Mouse (Mus musculus) stomach, embryonic 14.5 days (tissue): ENCODE data around the gene Olfr545. TPM values are rescaled to one million over a fixed set of nuclear protein-coding genes. Genes with fewer than 3 reads are reported as not detected.

ENCODE experiments used
- ATAC-seq: fragments of 200-750 bp; cut with Nextera tagmentation; 2 replicates; pipeline ENCODE4 v1.8.0; 2017; ENCODE audit warnings: low read depth, moderate TSS enrichment; ENCODE audit not compliant: insufficient number of reproducible peaks, insufficient read depth, low FRiP score
- H3K27ac ChIP-seq: fragments of 300-500 bp; sonication (generic); 2 replicates; pipeline ENCODE4 v1.5.1; 2014; ENCODE audit warnings: mild to moderate bottlenecking, low read length, moderate library complexity, mixed read lengths
- H3K27me3 ChIP-seq: fragments of 300-500 bp; sonication (generic); 2 replicates; pipeline ENCODE4 v1.6.1; 2014; ENCODE audit warnings: low read length, control low read depth, mixed read lengths; ENCODE audit not compliant: control insufficient read depth, insufficient read depth
- H3K36me3 ChIP-seq: fragments of 300-500 bp; sonication (generic); 2 replicates; pipeline ENCODE4 v1.6.1; 2014; ENCODE audit warnings: mild to moderate bottlenecking, control low read depth, low read length, moderate library complexity, mixed read lengths; ENCODE audit not compliant: control insufficient read depth, insufficient read depth
- H3K4me1 ChIP-seq: fragments of 300-500 bp; sonication (generic); 2 replicates; pipeline ENCODE4 v1.6.1; 2014; ENCODE audit warnings: low read length, control low read depth, mixed read lengths; ENCODE audit not compliant: control insufficient read depth, insufficient read depth
- H3K4me2 ChIP-seq: fragments of 300-500 bp; sonication (generic); replicated peaks from 2 replicates; pipeline ENCODE4 v1.6.1; 2014; ENCODE audit warnings: low read depth, low read length, control low read depth
- H3K4me3 ChIP-seq: fragments of 300-500 bp; sonication (generic); 2 replicates; pipeline ENCODE4 v1.5.1; 2014; ENCODE audit warnings: low read depth, low read length, control low read depth
- H3K9ac ChIP-seq: fragments of 300-500 bp; sonication (generic); replicated peaks from 2 replicates; pipeline ENCODE4 v1.6.1; 2014; ENCODE audit warnings: low read depth, mild to moderate bottlenecking, control low read depth, low read length, moderate library complexity, mixed read lengths
- H3K9me3 ChIP-seq: fragments of 300-500 bp; sonication (generic); 2 replicates; pipeline ENCODE4 v1.6.1; 2016; ENCODE audit warnings: low read depth, low read length, control low read depth; ENCODE audit not compliant: control insufficient read depth
- WGBS: fragments of 180-500 bp; shearing (Covaris S2); extraction: QIAGEN DNeasy Blood & Tissue Kit; methylation state at CpG from one replicate; pipeline ENCODE4 v1.1.7; 2014; 5-methylcytosine and 5-hydroxymethylcytosine counted together
- polyA plus RNA-seq: library from polyadenylated mRNA; unstranded; fragments of >200 nt; fragmentation: Nextera tagmentation; extraction: Ambion mirVana; gene quantifications from 2 replicates; pipeline ENCODE4 v1.2.1, GENCODE M21; 2014

Gene Olfr545
- 0.09 TPM in 1 of 2 replicates, not detected in the other for polyA plus RNA-seq

GRCm38 (mm10) chr7:102499473-102499872, at the start of gene Olfr545:
Olfr545 (minus strand) TSS chr7:102499573.
- WGBS = 60% methylated on average over 3 of the region's 3 CpGs

DNA sequence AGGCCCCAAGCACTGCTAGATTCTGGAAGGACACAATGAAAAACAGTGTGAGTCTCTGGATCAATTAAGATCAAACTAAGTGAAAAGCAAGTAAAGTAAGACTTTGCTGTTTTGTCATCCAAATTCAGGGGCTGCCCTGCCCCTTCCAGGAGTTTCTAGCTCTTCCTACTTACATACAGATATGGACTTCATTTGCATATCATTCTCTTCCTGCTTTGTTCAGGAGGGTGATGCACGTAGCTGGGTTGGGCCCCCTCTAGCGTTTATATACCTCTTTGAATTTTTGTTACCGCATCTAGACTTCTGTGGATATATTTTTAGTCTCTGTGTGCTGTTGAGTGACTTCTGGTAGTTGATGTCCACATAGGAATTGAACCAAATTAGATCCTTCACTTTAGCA, 41.9 kb upstream of the Olfr545 start:
- Histone ChIP-seq H3K4me3 (no peak overlapping the region), H3K36me3 (no peaks in the 10 kb centered on the region), H3K9me3 (no peaks in the 10 kb centered on the region), H3K4me2 (no peak overlapping the region), H3K4me1 (no peaks in the 10 kb centered on the region), H3K9ac (no peak overlapping the region), H3K27ac (no peak overlapping the region), H3K27me3 (no peaks in the 10 kb centered on the region)
- no peak for ATAC-seq
- WGBS = 58% methylated on average over 3 of the region's 3 CpGs

More at GRCm38 (mm10) chr7:102499473-102499872, at the start of gene Olfr545:
- Histone ChIP-seq H3K27ac (no peak within 1 kb of the TSS), H3K4me2 (no peak within 1 kb of the TSS), H3K4me3 (no peak within 1 kb of the TSS), H3K9me3 (no peaks in the 10 kb centered on the region), H3K36me3 (no peaks in the 10 kb centered on the region), H3K4me1 (no peaks in the 10 kb centered on the region), H3K27me3 (no peaks in the 10 kb centered on the region), H3K9ac (no peak within 1 kb of the TSS)
- ATAC-seq = no peak

DNA sequence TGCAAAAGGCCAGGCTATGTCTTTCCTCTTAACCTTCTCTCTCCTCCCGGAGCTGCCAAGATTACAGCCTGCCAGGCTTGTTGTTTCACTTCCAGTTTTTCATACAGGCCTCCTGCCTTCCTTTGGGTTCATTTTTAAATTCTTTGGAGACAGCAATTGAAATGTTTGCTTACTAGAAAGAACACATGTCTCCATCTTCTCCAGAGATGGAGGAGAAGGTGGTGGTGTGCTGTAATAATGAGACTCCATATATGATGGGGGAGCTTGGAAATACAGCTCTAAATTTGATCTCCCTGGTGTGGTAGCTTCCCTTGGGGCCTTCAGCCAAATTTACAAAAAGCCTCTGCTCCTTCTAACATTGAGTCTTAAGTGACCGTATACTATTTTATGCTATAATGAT, 41.2 kb upstream of the Olfr545 start, which contains the start of gene Olfr548-ps1:
TSS of gene Olfr548-ps1 (plus strand) at position 301 of the 400 bp plus-strand sequence.
- Histone ChIP-seq H3K4me1 (no peaks in the 10 kb centered on the region), H3K36me3 (no peaks in the 10 kb centered on the region), H3K27me3 (no peaks in the 10 kb centered on the region), H3K4me3 (no peak within 1 kb of the TSS), H3K9me3 (no peaks in the 10 kb centered on the region), H3K4me2 (no peak within 1 kb of the TSS), H3K27ac (no peak within 1 kb of the TSS), H3K9ac (no peak within 1 kb of the TSS)
- ATAC-seq = no peak
- WGBS = 93% methylated on average over 2 of the region's 2 CpGs

DNA sequence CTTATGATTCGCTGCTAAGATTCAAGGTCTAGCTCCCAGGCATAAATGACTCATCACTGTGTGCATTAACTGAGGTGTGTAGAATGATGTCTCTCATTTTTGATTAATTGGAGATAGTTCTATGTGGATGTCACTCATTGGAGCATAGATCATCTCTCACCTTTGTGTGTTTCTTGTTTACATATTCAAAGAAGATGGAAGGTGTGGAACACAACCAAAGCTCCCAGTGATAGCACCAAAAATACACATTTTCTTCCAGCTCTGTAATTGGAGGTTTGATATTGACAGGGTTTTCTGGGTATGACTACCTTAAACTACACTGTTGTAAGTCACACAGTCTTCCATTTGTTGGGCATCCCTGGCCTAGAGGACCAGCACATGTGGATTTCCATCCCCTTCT, 35.1 kb upstream of the Olfr545 start, which contains the start of gene Olfr547:
TSS of gene Olfr547 (plus strand) at position 301 of the 400 bp plus-strand sequence.
- H3K27me3 ChIP-seq = no peaks in the 10 kb centered on the region
- no peaks in the 10 kb centered on the region for H3K4me1 ChIP-seq
- no peak within 1 kb of the TSS for H3K27ac ChIP-seq
- H3K36me3 ChIP-seq = no peaks in the 10 kb centered on the region
- H3K9ac ChIP-seq = no peak within 1 kb of the TSS
- WGBS = 82% methylated on average over 1 of the region's 1 CpGs
- no peak within 1 kb of the TSS for H3K4me3 ChIP-seq
- no peak for ATAC-seq
- no peaks in the 10 kb centered on the region for H3K9me3 ChIP-seq
- H3K4me2 ChIP-seq = no peak within 1 kb of the TSS

DNA sequence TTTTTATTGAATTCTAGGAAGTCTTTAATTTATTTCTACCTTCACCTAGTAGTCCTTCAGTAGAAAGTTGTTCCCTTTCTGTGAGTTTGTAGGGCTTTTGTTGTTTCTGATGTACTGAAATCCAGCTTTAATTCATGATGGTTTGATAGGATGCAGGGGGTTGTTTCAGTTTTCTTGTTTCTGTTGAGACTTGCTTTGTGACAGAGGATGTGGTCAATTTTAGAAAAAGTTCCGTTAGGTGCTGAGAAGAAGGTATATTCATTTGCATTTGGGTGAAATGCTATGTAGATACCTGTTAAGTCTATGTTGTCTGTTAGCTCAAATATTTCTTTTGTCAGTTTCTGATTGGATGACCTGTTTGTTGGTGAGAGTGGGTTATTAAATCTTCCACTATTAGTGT, 29.7 kb upstream of the Olfr545 start:
- no peaks in the 10 kb centered on the region for H3K9me3 ChIP-seq
- H3K9ac ChIP-seq = no peak overlapping the region
- H3K27me3 ChIP-seq = no peaks in the 10 kb centered on the region
- no peak overlapping the region for H3K4me2 ChIP-seq
- 79% methylated on average over 1 of the region's 1 CpGs for WGBS
- H3K27ac ChIP-seq = no peak overlapping the region
- no peaks in the 10 kb centered on the region for H3K36me3 ChIP-seq
- no peaks in the 10 kb centered on the region for H3K4me1 ChIP-seq
- no peak overlapping the region for H3K4me3 ChIP-seq
- no peak for ATAC-seq

DNA sequence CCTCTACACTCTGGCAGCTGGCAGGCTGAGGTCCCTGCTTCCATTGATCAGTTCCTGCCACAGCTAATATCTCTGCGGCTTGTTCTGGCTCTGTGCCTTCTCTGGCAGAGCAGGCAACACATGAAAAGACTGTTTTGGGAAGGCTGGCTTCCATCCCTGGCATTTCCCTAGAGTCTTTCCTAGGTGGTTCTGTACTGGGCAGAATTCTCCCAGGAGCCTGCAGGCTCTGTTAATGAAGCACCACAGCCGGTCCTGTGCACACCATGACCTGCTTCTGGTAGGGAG, 17.6 kb upstream of the Olfr545 start:
- H3K9ac ChIP-seq = no peak overlapping the region
- H3K9me3 ChIP-seq = no peaks in the 10 kb centered on the region
- WGBS = 84% methylated on average over 2 of the region's 2 CpGs
- H3K27me3 ChIP-seq = no peaks in the 10 kb centered on the region
- no peaks in the 10 kb centered on the region for H3K4me1 ChIP-seq
- no peak overlapping the region for H3K27ac ChIP-seq
- H3K36me3 ChIP-seq = no peaks in the 10 kb centered on the region
- no peak overlapping the region for H3K4me3 ChIP-seq
- no peak overlapping the region for H3K4me2 ChIP-seq
- ATAC-seq = no peak

DNA sequence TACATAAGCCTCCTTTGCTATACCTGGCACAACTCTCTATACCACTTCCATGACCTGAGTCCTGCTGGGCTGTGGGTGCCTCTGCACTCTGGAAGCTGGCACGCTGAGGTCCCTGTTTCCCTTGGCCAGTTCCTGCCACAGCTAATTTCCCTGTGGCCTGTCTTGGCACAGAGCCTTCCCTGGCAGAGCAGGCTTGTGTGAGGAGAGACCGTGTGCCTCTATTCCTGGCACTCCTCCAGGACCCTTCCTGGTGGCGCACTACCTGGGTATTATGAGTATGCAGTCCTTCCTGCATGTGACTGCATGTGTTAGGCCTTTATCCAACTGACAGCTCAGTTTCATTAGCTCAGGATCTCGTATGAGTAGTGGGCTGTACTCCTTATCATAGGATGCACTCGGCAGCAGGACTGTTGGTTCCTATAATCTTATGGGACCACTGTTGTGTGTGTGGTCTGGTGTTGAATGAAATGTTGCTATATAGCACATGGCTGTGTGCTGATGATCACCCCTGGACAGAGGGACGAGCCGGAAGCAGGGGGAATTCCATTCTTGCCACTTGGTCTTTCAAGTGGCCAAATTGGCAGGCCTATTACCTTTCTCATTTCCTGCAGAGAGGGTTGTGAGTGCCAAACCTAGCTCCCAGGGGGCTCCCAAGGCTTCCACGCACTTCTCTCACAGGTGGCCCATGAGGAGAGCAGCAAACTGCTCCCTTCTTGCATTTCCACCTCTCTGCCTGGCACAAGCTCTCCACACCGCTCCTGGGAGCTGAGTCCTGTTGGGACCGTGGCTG, 17.1 kb upstream of the Olfr545 start:
- Histone ChIP-seq H3K9ac (no peak overlapping the region), H3K4me3 (no peak overlapping the region), H3K27me3 (no peaks in the 10 kb centered on the region), H3K4me2 (no peak overlapping the region), H3K36me3 (no peaks in the 10 kb centered on the region), H3K27ac (no peak overlapping the region), H3K9me3 (no peaks in the 10 kb centered on the region), H3K4me1 (no peaks in the 10 kb centered on the region)
- WGBS = 78% methylated on average over 10 of the region's 10 CpGs
- ATAC-seq = no peak

DNA sequence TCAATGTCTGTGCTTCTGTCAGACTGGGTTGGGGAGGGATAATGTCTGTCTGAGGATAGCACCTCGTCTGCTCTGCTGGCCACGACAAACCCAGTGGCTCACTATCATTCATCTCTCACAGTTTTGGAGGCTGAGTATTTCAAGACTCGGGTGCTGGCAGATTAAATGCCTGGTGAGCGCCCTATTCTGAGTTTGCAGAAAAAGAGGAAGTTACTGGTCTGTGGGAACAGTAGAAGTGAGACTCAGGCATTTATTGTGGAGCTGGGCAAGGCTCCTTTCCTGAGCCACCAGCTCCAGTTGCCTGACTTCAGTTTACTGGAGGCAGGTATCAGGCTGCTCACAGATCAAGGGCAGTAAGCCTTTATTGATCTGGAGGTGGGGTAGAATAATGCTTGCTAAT, 14.8 kb upstream of the Olfr545 start:
- ATAC-seq = no peak
- H3K36me3 ChIP-seq = no peaks in the 10 kb centered on the region
- 68% methylated on average over 4 of the region's 4 CpGs for WGBS

More for the DNA sequence above, 14.8 kb upstream of the Olfr545 start:
- Histone ChIP-seq H3K4me2 (no peak overlapping the region), H3K9ac (no peak overlapping the region), H3K27me3 (no peaks in the 10 kb centered on the region), H3K27ac (no peak overlapping the region), H3K9me3 (no peaks in the 10 kb centered on the region), H3K4me3 (no peak overlapping the region), H3K4me1 (no peaks in the 10 kb centered on the region)
